Mouse (Mus musculus) kidney, adult 18-20 months (tissue): ENCODE measurements around the gene Lipk.

ENCODE experiments used
- DNase-seq: peaks from one replicate; pipeline ENCODE4 v3.0.0; 2021

The Lipk gene

DNA sequence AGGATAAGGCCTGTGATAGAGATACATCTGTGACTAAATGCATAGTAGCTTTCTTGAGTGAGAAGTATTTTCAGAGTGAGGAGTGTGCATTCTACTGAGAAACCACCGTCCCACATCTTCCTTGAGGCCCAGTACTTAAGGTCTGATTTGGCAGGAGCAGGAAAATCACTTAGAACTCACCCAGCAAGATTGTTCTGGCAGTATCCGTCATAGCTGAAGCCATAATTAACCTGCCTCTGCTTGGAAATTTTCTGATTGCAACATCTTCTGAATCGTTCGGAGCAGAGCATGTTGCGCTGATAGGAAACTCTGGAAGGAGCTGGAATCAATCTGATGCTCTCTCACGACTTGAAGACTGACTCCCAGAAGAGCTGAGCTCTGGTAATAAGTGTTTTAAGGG lies at the start of gene Lipk:
Gene Lipk (plus strand): TSS at position 289 of the 400 bp plus-strand sequence.
- no peak for DNase-seq

DNA sequence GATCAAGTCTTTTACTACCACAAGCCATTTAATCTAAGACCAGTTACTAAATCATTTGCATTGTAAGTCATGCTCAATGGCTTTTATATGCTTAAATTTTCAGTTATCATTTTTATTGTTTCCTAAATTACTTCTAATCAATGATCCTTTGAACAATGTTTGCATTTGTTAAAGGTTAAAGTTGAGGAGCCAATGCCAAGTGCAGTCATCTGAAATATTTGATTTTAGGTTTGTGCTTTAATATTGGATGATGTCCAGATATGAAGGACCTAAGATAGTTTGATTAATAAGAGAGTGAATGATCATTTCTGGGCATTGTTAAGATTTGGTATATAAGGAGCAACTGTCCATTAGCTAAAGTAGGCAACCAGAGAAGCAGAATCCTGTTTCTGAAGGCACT lies 47.2 kb upstream of the Lipk start, which contains the start of gene Lipf:
Gene Lipf (plus strand): TSS at position 301 of the 400 bp plus-strand sequence.
- DNase-seq = no peak

DNA sequence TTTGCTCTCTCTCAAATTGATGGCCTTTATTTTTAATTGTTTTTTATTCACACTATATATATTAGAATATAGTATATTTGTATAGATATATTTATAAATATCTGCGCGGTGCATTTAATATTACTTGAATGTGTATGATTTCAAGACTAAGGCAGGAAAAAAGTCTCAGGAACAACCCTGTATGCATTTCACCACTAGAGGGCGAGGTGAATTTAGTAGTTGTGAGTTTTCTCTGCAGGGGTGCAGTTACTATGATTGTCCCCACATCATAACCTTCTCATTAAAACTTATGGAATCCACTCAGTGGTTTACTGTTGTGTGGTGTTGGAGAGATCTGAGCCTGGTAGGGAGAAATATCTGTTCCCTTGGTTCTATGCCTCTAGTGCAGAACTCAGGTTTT lies 29.1 kb upstream of the Lipk start:
- DNase-seq = no peak

DNA sequence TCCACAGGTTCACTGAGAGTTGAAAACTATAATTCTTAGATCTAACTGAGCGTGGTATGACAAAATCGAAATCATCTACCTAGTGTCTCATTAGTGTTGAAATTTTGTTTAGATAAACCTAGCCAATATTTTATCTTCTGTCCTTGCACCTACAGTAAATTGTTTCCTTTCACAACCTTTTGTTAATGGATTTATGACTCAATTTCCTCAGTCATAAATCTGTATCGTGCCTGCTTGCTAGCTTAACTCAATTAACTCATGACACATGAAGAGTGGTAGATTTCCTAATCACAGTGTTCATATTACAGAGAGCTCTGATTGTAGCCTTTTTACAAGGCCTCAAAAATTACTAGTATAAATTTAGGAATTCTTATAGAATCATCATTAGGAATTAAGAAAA lies 25.0 kb upstream of the Lipk start:
- no peak for DNase-seq

DNA sequence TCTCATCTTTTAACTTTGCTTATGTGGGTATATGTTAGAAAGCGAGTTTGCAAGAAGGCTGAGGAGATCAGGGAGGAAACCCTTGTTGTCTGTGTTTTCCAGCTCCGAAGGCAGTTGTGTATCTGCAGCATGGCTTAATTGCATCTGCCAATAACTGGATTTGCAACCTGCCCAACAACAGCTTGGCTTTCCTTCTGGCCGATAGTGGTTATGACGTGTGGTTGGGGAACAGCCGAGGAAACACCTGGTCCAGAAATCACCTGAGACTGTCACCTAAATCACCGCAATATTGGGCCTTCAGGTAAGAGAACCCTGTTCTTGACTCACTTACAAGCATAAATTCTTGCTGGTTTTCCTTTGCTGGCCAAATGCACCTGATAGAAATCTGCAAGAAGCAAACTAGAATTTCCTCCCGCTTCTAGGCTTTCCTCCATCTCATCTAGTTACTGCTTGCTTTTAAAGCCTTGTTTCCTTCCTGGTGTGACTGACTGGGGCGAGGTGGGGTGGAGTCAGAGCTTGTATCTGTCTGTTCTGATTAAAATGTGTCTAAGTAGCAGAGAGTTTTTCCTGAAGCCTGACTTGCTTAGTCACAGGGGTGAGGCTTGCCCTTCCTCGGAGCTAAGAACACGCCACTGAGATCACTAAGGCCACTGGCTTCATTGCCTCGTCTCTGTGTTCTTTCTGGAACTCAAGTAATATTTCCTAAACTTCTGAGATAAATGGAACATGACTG lies 13.5 kb downstream of the Lipk start:
- DNase-seq = no peak

DNA sequence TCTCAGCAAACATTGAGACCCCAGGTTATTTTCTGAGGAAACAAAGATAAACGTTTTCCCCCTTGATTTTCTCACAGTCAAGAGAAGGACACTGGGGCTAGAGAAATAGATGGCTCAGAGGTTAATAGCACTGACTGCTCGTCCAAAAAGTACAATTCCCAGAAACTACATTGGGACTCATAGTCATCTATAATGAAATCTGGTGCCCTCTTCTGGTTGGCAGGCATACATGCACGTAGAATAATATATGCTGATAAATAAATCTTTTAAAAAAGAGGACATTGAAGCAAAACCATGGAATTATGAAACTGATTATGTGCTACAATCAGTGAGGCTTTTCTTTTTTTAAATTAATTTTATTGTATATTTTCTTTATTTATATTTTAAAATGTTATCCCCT lies 14.7 kb downstream of the Lipk start:
- DNase-seq = no peak

DNA sequence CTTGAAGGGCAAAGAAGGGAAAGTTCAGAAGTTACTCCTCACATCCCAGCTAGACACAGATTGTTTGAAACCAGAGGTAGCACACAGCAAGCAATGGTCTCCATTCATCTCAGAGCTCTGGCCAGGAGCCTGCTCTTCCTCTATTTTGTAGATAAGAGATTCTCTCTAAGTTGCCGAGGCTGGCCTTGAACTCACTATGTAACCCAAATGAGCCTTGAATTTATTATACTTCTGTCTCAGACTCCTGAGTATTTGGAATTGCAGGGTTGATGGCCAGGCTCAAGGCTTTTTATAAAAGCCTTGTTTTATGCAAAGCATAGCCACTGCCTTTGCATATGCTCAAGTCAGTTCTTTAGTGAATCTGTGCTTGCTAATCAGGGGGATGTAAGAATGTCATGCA lies 31.6 kb downstream of the Lipk start:
- DNase-seq = no peak

DNA sequence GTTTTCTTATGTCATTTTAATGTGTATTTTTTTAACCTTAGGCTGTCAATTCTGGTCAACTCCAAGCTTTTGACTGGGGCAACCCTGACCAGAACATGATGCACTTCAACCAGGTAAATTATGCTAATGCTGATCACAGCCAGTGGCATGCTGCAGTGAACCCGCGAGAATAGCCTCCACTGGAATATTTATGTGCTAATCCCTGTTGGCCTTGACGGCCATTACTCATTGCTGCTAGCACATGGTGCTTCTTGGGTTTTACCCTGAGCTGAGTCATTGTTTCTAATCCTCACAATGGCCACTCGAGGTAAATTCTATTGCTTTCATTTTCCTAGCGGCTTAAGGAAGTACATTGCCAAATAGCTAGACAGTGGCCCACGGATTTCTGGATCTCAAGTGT lies 34.9 kb downstream of the Lipk start:
- no peak for DNase-seq

DNA sequence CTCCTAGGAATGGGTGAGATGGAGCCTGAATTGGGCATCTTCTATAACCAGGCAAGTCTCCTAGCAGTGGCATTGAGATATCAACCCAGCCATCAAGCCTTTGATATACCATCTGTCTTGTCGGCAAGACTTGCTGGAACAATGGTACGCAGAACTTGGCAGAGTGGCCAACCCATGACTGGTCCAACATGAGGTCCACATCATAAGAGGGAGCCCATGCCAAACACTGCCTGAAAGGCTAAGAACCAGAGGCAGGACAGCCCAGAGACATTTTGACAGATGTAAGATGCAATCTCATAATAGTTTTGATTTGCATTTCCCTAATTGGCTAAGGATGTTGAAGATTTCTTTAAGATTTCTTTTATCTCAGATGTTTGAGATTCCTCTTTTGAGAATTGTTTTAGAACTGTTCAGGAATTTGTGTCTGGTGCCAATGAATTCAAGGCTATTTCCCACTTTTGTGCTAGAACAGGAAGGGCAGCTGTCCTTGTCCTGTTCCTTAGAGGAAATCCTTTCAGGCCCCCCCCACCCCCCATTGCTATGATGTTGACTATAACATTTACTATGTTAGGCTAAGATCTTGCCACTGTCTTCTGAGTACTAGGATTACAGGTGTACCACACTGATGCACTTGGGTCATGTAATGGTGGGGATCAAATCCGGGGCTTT lies 41.4 kb downstream of the Lipk start:
- DNase-seq = no peak

DNA sequence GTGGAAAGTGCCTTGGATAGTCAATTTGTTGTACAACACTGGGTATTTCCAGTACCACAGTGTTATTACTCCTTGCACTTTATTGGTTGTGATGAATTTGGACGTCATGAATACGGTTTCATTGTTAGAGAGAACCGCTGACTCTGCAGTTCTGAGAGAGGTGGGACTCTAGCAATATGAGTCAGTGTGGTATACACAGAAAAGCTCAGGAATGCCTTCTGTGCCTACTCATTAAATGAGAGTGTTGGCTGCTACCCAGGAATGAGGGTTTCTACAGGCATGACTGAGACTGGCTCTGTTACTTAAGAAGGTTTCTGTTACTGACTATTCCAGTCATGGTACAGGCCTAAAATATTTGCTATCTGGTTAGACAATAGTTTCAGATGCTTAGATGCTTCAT lies 43.4 kb downstream of the Lipk start:
- no peak for DNase-seq

DNA sequence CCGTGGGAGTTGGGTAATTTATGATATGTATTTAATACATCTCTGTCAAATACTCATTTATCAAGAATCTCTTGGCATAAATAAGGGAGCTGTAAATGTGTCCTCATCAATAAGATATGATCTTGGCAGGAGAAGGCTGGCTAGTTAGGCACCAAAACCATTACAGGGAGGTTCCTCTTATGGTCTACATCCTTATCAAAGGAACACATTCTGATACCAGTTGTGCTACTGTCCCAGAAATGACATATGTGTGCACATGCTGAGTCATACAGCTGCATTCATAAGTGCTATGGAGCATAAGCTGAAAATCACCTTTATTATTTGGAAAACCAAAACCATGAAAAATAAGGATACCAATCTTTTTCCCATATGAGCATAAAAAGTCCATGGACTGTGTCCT lies 55.5 kb downstream of the Lipk start:
- no peak for DNase-seq

DNA sequence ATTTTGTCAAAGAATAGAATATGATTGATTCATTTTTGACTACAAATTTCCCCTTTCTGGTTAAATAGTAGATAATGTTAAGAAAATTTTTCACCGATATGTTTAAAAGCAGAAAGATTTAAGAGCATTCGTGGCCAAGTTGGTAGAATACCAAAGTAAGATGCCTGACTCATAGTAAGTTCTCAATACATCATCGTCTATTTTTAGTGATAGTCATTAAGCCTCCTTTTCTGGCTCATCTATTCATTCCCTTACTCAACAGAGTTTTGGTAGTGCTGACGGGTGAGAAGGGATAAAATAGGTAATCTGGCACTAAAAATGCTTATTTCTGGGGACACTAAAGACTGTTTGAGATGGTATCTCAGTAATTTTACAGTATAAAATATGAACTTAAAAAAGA lies 56.0 kb downstream of the Lipk start:
- no peak for DNase-seq

DNA sequence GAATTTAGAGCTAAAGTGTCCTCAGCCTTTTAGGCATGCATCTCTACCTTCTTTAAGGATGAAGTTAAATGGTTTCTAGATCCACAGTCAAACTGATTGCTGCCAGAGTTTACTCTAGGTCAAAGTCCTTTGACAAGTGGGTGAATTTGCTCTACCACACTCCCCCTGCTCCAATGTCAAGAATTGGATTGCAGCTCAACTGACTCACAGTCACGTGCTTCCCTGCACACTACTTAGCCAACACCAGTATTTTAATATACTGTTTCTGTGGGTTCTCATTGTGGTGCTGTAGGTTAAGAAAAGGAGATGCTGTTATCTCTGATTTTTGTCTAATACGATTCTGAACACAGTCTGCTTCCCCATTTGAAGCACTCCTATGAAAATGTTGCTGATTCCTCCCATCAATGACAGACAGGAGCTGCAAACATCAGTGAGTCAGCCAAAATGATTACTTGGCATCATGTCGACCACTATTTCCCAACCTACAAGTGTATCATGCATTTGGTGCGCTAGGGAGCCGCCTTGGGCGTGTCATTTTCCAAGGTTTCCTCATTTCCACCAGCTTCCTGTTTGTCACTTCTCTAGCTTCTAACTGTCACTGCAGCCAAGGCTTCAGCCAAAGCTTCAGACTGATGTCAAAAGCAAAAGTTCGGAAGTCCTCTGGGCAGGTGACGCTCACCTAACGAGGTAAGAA lies 58.8 kb downstream of the Lipk start, which contains the start of gene Lipn:
Gene Lipn (plus strand): TSS at position 580 of the 694 bp plus-strand sequence.
- no peak for DNase-seq

DNA sequence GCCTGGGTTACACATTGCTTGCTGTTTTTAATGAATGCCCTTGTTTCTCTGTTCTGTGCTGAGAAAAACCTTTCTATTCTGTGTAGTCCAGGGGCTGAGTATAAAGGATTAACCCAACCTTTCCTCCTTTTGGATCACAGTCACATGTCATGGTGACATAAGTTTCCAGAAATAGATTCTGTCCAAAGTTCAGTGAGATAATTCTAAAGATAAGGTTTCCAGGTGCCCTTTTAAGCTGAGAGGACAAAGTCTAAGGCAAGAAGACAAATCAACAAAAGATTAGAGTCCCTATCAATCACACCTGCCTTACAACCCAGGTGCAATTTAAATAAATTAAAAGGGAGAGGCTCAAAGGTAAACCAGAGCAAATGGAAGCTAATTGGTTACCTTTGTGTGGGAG lies 66.1 kb downstream of the Lipk start:
- no peak for DNase-seq

DNA sequence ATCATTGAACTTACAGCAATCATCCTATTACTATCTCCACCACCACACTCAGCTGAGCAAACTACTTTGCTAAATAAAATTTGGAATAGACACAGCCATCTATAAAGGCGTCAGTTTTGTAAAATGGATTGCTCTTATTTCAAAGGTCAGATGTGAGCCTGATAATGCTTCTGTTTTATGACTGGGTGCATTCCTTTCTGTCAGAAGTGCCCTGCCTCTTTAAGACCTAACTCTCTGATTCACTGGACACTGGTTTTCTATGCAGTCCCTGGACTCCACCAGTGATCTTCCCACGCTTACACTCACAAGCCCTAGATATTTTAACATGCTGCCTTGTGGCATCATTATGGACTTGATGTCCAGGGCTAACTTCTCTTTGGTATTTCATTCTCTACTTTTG lies 70.0 kb downstream of the Lipk start:
- DNase-seq = no peak

DNA sequence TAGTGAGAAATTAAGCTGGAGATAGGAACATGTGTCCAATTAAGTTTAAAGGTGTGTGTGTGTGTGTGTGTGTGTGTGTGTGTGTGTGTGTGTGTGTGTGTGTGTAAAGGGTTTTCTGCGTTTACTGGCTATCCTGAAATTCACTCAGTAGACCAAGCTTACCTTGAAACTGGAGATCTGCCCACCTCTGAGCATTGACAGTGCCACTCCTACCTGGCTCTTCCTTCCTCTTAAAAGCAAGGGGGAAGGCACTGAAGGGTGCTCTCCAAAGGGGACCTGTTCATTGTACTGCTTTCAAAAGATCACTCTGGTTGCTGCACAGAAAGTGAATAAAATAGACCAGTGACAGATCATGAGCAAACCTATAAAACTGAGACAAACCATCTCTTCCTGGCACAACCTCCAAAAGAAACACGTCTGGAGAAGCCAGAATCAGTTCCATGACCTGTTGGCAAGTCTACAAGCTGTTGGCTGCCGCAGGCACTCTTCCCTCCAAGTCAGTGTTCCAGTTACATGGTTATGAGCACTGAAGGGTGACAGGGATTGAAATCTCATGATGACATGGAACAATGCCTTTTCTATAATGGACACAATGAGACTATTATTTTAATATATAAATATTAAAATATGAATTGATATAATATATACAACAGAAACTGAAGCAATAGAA lies 81.1 kb downstream of the Lipk start:
- DNase-seq = peak; percentile 9

DNA sequence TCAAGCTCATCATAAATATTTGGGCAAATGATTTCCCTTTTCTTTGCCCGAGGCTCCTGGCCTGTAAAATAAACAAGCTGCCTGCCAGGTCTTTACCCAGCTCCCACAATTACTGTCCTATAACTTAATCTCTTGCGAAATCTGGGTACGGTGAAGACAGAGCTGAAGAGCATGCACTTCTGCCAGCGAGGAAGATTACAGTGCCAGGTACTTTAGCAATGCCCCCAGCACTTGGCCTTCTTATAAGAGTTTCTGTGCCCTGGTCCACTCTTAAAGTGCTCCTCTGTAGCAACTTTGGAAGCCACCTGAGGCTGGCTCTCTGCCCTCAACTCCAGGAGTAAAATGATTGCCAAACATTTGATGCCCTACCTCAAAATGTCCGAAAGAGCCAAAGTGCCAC lies 87.3 kb downstream of the Lipk start:
- no peak for DNase-seq

DNA sequence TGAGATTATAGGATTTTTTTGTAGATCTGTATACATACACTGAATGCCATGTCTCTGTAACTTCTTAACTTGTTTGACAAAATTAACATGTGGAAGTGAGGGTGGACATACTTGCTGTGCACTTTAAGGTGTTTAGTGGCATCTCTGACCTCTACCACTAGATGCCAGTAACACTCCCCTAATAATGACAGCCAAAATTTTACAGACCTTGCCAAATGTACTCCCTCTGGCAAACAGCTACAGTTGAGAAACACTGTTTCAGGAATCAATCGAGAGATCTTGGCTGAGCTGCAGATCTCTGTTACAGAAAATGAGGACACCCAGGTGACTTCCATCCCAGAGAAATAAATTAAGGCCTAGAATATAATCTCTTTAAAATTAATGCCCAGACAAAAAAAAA lies 88.1 kb downstream of the Lipk start:
- no peak for DNase-seq
